Mouse (Mus musculus) kidney, adult 18-20 months (tissue): ENCODE measurements at regions not wholly inside any gene's neighbourhood (a gene's known extent, or its start where the extent isn't known, plus 50 kb on each side); places are given as distances from the start of the nearest gene placed in this dataset.

Source experiments
- DNase-seq: peaks from one replicate; pipeline ENCODE4 v3.0.0; 2021

DNA sequence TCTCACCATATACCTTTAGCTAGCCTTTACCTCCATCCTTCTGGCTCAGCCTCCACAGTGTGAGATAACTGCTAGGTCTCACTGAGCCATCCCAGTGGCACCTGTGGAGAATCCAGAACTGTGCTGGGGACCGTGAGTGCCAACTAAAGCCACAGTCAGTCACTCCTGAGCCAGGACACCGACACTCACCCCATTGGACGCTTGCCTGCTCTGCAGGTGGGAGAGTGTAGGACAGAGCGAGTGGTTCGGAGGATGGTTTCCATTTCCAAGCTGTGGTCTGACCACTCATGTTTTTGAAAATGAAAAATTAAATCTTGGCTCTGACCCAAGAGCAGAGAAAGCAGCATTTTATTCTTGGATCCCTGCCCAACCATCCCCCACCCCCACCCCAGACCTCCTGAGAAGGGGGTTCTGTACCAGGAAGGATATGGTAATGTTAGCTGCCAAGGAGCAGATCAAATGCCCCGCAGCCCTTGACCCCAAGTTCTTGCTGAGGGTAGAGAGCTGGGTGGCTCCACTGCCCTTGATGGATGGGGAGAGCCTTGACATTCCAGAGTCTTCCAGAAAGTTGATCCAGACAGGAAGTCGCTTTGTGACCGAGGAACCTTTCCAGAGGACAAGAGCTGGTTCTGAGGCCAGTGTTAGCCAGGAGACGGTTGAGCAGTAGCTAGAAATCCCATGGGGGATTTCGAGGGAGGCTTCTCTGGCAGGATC, 83.3 kb upstream of the Smim23 start:
- no peak for DNase-seq

DNA sequence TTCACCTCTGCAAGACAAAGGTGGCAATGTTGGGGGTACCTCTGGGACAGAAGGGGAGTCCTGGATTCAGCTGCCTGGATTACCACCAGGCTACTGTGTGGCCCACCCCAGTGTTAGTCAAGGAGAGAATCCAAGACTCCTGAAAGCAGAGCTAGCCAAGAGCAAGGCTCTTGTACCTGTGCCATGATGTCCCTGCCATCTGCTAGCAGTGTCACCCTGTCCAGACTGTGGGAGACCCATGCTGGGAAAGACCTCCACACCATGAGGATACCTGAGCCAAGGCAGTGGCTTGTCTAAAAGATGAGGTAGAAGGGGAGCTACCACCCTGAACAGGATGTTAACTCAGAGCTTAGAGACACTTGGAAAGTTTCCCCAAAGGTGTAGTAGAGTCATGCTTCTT, 79.6 kb upstream of the Smim23 start:
- no peak for DNase-seq

GRCm38 (mm10) chr11:32903389-32903788, 79.0 kb upstream of the Smim23 start:
- no peak for DNase-seq

DNA sequence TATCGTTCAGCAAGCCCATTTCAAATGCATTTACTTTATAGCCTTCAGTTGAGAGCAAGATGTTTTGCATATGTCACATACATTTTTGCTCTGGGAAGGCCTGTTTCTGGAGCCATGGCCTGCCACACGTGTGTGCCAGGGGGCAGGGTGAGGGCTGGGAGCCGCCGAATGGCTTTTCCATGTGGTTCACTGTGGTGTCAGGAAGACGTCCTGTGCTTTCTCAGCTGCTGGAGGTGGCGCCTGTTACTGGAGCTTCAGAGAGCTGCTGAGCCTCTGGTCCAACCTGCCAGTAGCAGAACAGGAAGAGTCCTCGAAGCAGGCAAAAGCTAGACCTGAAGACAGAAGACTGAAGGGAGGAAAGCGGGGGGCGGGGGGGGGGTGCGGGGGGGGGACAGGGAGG, 78.5 kb upstream of the Smim23 start:
- DNase-seq = no peak

DNA sequence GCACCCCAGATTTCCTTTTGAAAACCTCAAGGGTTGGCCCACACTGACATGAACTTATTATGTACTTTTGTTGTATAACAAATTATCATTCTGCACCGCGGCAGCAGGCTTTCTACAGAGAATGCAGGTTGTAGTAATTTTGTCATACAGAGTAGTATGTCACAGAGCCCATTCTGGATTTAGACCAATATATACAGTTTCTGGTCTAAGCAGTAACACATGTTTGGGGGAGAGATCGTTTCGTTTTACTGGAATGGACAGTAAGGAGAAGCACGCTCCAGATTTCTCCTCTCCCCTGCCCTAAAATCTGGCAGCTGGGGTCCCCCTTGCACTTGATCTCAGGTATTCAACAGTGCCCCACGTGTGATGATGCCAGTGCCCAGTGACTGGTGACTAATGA, 76.0 kb upstream of the Smim23 start:
- DNase-seq = no peak

DNA sequence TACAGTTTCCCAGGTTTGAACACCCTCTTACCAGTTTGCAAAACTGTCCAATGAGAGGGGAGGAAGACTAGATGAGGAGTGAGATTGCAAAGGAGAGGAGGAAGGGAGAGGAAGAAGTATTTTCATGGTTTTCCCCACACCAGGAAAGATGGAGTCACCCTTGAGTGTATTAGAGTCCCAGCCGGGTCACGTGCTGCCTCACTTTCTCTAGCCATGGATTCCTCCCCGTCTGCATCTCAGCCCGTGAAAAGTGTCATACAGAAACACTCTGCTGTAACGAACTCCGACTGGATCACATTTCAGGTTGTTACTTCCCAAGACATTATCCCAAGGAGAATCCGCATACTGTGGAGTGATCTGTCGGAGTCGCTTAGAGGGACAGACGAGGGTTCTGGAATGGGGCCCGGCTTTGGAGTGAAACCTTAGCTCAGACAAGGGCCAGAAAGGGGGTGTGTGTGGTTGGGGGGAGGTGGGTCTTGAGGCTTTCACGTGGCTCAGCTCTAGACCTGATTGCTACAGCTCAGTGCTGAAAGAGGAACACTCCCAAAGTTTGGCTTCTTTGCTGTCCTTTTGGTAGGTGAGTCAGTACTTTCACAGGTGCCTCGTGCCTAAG, 75.3 kb upstream of the Smim23 start:
- DNase-seq = no peak

DNA sequence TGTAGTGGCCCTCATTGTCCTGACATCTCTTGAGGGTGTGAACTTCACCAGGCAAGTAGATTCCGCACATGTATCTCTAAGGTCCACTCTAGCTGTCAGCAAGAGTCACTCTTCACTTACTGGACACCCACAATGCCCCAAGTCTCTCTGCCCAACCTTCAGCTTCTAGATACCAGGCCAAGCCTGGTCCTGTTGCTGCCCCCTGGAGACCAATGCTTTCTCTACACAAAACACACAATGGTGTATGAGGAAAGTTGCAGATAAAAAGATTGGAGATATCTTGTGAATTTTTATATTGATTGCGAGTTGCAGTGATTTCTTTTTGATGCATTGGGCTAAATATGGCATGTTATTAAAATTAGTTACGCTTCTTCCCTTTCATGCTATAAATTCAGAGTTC, 71.0 kb upstream of the Smim23 start:
- DNase-seq = no peak

DNA sequence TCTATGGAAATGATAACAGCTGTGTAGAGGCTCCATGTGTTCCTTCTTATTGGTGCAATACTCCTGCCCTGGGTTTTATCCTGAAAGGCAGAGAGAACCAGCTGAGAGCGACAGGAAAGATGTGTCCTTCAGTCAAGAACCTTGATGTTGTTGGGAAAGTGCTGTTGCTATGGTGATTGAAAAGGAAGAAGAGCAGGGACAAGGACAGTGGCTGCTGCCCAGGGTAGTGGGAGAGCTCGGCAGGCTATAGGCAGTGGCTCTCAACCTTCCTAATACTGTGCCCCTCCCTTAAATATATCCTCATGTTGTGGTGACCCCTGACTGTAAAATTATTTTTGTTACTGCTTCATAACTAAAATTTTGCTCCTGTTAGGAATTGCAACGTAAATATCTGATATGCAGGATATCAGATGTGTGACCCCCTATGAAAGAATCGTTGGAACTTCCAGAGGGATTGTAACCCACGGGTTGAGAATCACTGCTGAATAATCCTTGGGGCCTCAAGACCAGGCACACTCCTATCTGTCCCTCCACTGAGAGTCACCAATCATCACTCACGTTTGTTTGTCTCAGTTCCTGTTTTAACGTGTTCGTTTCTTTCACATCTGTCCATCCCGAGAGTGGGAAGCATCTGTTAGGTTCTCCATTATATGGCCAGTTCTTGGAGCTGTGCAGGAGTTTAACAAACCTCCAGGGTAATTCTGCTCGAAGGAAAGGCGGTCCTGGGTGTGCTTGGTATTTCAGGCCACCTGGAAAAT, 68.9 kb upstream of the Smim23 start:
- no peak for DNase-seq

- DNase-seq = no peak
Observed at GRCm38 (mm10) chr11:32892496-32892895, 68.1 kb upstream of the Smim23 start.

DNA sequence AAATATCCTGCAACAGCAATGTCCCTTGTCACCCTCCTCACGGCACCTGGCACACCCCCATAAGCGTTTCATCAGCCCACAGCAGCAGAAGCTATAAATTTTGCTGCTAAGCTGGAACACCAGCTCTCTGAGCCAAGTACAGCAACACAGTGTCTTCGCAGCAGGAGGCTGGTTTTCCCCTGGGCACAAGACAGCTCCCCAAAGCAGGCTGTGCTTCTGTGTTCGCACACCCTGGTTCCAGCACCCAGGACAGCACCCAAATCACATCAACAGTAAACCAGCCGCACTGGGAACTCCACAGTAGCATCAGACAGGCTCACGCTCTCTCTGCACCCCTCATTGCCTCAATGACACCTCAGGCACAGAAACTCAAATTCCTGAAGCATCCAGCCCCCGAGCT, 64.8 kb upstream of the Smim23 start:
- no peak for DNase-seq

DNA sequence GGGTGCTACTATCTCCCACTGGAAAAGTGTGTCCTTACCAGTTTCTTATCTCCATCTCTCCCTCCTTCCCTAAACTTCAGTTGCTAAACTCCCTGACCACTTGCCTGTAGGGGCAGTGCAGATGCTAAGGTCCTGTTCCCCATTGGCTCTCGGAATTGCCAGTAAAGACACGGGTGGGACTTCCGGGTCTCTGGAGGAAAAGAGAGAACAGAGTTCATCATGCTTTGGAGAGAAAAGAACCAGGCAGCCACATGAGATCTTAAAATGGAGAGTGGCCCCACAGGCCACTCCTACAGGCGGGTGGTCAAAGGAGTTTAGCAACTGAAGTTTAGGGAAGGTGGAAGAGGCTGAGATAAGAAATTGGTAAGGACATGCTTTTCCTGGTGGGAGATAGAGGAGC, 60.3 kb upstream of the Smim23 start:
- DNase-seq = no peak

- DNase-seq = no peak
Observed at GRCm38 (mm10) chr11:32883062-32883852, 58.9 kb upstream of the Smim23 start.

DNA sequence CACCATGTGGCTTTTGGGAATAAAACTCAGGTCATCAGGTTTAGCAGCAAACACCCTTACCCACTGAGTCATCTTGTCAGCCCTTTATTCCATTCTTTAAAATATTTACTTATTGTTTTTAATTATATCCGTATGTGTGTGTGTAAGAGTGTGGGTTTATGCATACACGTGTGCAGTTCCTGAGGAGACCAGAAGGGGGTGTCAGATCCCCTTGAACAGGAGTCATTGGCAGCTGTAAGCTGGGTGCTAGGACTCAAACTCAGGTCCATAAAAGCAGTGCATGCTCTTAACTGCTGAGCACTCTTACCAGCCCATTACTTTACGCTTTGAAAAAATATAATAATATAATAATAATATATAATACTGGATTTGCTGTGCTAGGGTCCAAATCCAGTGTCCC, 54.6 kb upstream of the Smim23 start:
- no peak for DNase-seq
